Mouse (Mus musculus) heart, adult 11 months (tissue): ENCODE measurements at regions not wholly inside any gene's neighbourhood (a gene's known extent, or its start where the extent isn't known, plus 50 kb on each side); places are given as distances from the start of the nearest gene placed in this dataset.

Experiments used
- DNase-seq: peaks from one replicate; pipeline ENCODE4 v3.0.0; 2022

GRCm38 (mm10) chr1:114835926-114836325 is 848.6 kb upstream of the Cntnap5a start:
- DNase-seq, result no peak

GRCm38 (mm10) chr1:114849671-114850070 is 834.9 kb upstream of the Cntnap5a start:
- DNase-seq, result no peak

- DNase-seq, result peak; percentile 13
These were observed 823.6 kb upstream of the Cntnap5a start for GRCm38 (mm10) chr1:114860983-114861382.

GRCm38 (mm10) chr1:114862927-114863326 is 821.6 kb upstream of the Cntnap5a start:
- DNase-seq, result peak; percentile 22

GRCm38 (mm10) chr1:114875791-114876190 is 808.8 kb upstream of the Cntnap5a start:
- DNase-seq, result no peak
